Mouse (Mus musculus) stomach, embryonic 15.5 days (tissue): ENCODE measurements around the gene Sdr9c7. TPM values are rescaled to one million over a fixed set of nuclear protein-coding genes. Genes with fewer than 3 reads are reported as not detected.

Experiments used
- ATAC-seq: fragments of 200-750 bp; cut with Nextera tagmentation; 2 replicates; pipeline ENCODE4 v1.8.0; 2017; ENCODE audit warnings: low read depth, moderate number of reproducible peaks, moderate TSS enrichment; ENCODE audit not compliant: insufficient read depth, low FRiP score
- H3K27ac ChIP-seq: fragments of 300-500 bp; sonication (generic); 2 replicates; pipeline ENCODE4 v1.5.1; 2015; ENCODE audit warnings: mild to moderate bottlenecking, inconsistent platforms
- H3K27me3 ChIP-seq: fragments of 300-500 bp; sonication (generic); replicated peaks from 2 replicates; pipeline ENCODE4 v1.6.1; 2015; ENCODE audit warnings: inconsistent platforms
- H3K36me3 ChIP-seq: fragments of 300-500 bp; sonication (generic); 2 replicates; pipeline ENCODE4 v1.6.1; 2015; ENCODE audit warnings: inconsistent platforms
- H3K4me1 ChIP-seq: fragments of 300-500 bp; sonication (generic); 2 replicates; pipeline ENCODE4 v1.6.1; 2015; ENCODE audit warnings: inconsistent platforms
- H3K4me2 ChIP-seq: fragments of 300-500 bp; sonication (generic); 2 replicates; pipeline ENCODE4 v1.6.1; 2015; ENCODE audit warnings: mild to moderate bottlenecking, inconsistent platforms
- H3K4me3 ChIP-seq: fragments of 300-500 bp; sonication (generic); replicated peaks from 2 replicates; pipeline ENCODE4 v1.5.1; 2015; ENCODE audit warnings: inconsistent platforms
- H3K9ac ChIP-seq: fragments of 300-500 bp; sonication (generic); 2 replicates; pipeline ENCODE4 v1.6.1; 2015; ENCODE audit warnings: inconsistent platforms
- H3K9me3 ChIP-seq: fragments of 300-500 bp; sonication (generic); 2 replicates; pipeline ENCODE4 v1.6.1; 2016; ENCODE audit warnings: inconsistent platforms
- WGBS: fragments of 180-500 bp; shearing (Covaris S2); methylation state at CpG from one replicate; pipeline ENCODE4 v1.1.7; 2015; 5-methylcytosine and 5-hydroxymethylcytosine counted together
- polyA plus RNA-seq: library from polyadenylated mRNA; unstranded; fragments of >200 nt; fragmentation: Nextera tagmentation; extraction: Ambion mirVana; gene quantifications from 2 replicates; pipeline ENCODE4 v1.2.1, GENCODE M21; 2015

The Sdr9c7 gene
- polyA plus RNA-seq, result 0.85 and 1.2 TPM in 2 replicates

GRCm38 (mm10) chr10:127898218-127898617 lies at the start of gene Sdr9c7:
TSS of gene Sdr9c7 (plus strand) at chr10:127898518.
- Histone ChIP-seq H3K36me3 (no peaks in the 10 kb centered on the region), H3K4me1 (peaks cover 3% of the 10 kb centered on the region; the same call in 1 of the 2 replicates), H3K4me3 (no peak within 1 kb of the TSS), H3K9ac (no peak within 1 kb of the TSS), H3K9me3 (no peaks in the 10 kb centered on the region), H3K27ac (no peak within 1 kb of the TSS), H3K4me2 (no peak within 1 kb of the TSS), H3K27me3 (no peaks in the 10 kb centered on the region)
- WGBS, result 79% methylated on average over 2 of the region's 2 CpGs
- ATAC-seq, result no peak

- WGBS, result 33% methylated on average over 1 of the region's 1 CpGs
- Histone ChIP-seq H3K9me3 (no peaks in the 10 kb centered on the region), H3K4me3 (no peak within 1 kb of the TSS), H3K27me3 (no peaks in the 10 kb centered on the region), H3K4me1 (no peaks in the 10 kb centered on the region), H3K36me3 (no peaks in the 10 kb centered on the region), H3K4me2 (no peak within 1 kb of the TSS), H3K9ac (no peak within 1 kb of the TSS), H3K27ac (no peak within 1 kb of the TSS)
- no peak for ATAC-seq
Observed at GRCm38 (mm10) chr10:127849628-127850027, 48.7 kb upstream of the Sdr9c7 start, which contains the start of gene Rdh19. TSS of gene Rdh19 (plus strand) at chr10:127849928.

GRCm38 (mm10) chr10:127856376-127856775 lies 41.9 kb upstream of the Sdr9c7 start:
- ATAC-seq, result no peak
- Histone ChIP-seq H3K9ac (no peak overlapping the region), H3K4me1 (no peaks in the 10 kb centered on the region), H3K27ac (no peak overlapping the region), H3K36me3 (no peaks in the 10 kb centered on the region), H3K4me3 (no peak overlapping the region), H3K27me3 (no peaks in the 10 kb centered on the region), H3K4me2 (no peak overlapping the region), H3K9me3 (no peaks in the 10 kb centered on the region)

GRCm38 (mm10) chr10:127864931-127865330 lies 33.4 kb upstream of the Sdr9c7 start:
- H3K4me1 ChIP-seq, result no peaks in the 10 kb centered on the region
- H3K27ac ChIP-seq, result no peak overlapping the region
- H3K9me3 ChIP-seq, result no peaks in the 10 kb centered on the region
- H3K27me3 ChIP-seq, result no peaks in the 10 kb centered on the region
- ATAC-seq, result no peak
- H3K9ac ChIP-seq, result no peak overlapping the region
- no peak overlapping the region for H3K4me3 ChIP-seq
- H3K4me2 ChIP-seq, result no peak overlapping the region
- no peaks in the 10 kb centered on the region for H3K36me3 ChIP-seq

GRCm38 (mm10) chr10:127866232-127866631 lies 32.1 kb upstream of the Sdr9c7 start, which contains the start of gene Rdh16f2:
TSS of gene Rdh16f2 (plus strand) at chr10:127866474.
- Histone ChIP-seq H3K9ac (no peak within 1 kb of the TSS), H3K27ac (no peak within 1 kb of the TSS), H3K4me3 (no peak within 1 kb of the TSS), H3K36me3 (no peaks in the 10 kb centered on the region), H3K9me3 (no peaks in the 10 kb centered on the region), H3K4me2 (no peak within 1 kb of the TSS), H3K4me1 (no peaks in the 10 kb centered on the region), H3K27me3 (no peaks in the 10 kb centered on the region)
- WGBS, result 81% methylated on average over 3 of the region's 3 CpGs
- no peak for ATAC-seq

- Histone ChIP-seq H3K4me1 (no peaks in the 10 kb centered on the region), H3K27me3 (no peaks in the 10 kb centered on the region), H3K4me2 (no peak overlapping the region), H3K9ac (no peak overlapping the region), H3K9me3 (no peaks in the 10 kb centered on the region), H3K27ac (no peak overlapping the region), H3K4me3 (no peak overlapping the region), H3K36me3 (no peaks in the 10 kb centered on the region)
- no peak for ATAC-seq
- WGBS, result 65% methylated on average over 4 of the region's 4 CpGs
Observed at GRCm38 (mm10) chr10:127872484-127872883, 25.8 kb upstream of the Sdr9c7 start.

GRCm38 (mm10) chr10:127877681-127878080 lies 20.6 kb upstream of the Sdr9c7 start:
- Histone ChIP-seq H3K27me3 (no peaks in the 10 kb centered on the region), H3K4me2 (0 out of 2 replicates have a peak overlapping the region, but pooled peaks have one; percentile 13), H3K9me3 (no peaks in the 10 kb centered on the region), H3K36me3 (no peaks in the 10 kb centered on the region), H3K4me3 (no peak overlapping the region), H3K4me1 (peaks cover 10% of the 10 kb centered on the region; the same call in 1 of the 2 replicates), H3K27ac (peak overlapping the region; percentile 71), H3K9ac (no peak overlapping the region)
- 15% methylated on average over 2 of the region's 2 CpGs for WGBS
- peak; percentile 84 for ATAC-seq

- Histone ChIP-seq H3K4me2 (0 out of 2 replicates have a peak overlapping the region, but pooled peaks have one; percentile 13), H3K4me3 (no peak overlapping the region), H3K27ac (peak overlapping the region; percentile 71)
Observed at GRCm38 (mm10) chr10:127878262-127879057, 19.9 kb upstream of the Sdr9c7 start.

GRCm38 (mm10) chr10:127879155-127879688 lies 19.1 kb upstream of the Sdr9c7 start:
- Histone ChIP-seq H3K27me3 (no peaks in the 10 kb centered on the region), H3K36me3 (no peaks in the 10 kb centered on the region), H3K27ac (peak overlapping the region; percentile 71), H3K4me3 (no peak overlapping the region), H3K4me1 (peaks cover 10% of the 10 kb centered on the region; the same call in 1 of the 2 replicates), H3K9ac (no peak overlapping the region), H3K9me3 (no peaks in the 10 kb centered on the region), H3K4me2 (no peak overlapping the region)
- ATAC-seq, result peak; percentile 51
- WGBS, result 57% methylated on average over 3 of the region's 3 CpGs

More at GRCm38 (mm10) chr10:127878262-127879057, 19.9 kb upstream of the Sdr9c7 start:
- Histone ChIP-seq H3K4me1 (peaks cover 10% of the 10 kb centered on the region; the same call in 1 of the 2 replicates), H3K9me3 (no peaks in the 10 kb centered on the region), H3K27me3 (no peaks in the 10 kb centered on the region), H3K36me3 (no peaks in the 10 kb centered on the region), H3K9ac (no peak overlapping the region)
- ATAC-seq, result peak; percentile 81
- 48% methylated on average over 3 of the region's 3 CpGs for WGBS

GRCm38 (mm10) chr10:127881041-127881440 lies 17.3 kb upstream of the Sdr9c7 start:
- H3K27ac ChIP-seq, result no peak overlapping the region
- H3K36me3 ChIP-seq, result no peaks in the 10 kb centered on the region
- no peak overlapping the region for H3K4me3 ChIP-seq
- no peak overlapping the region for H3K4me2 ChIP-seq
- no peak for ATAC-seq
- no peaks in the 10 kb centered on the region for H3K27me3 ChIP-seq
- no peak overlapping the region for H3K9ac ChIP-seq
- 91% methylated on average over 4 of the region's 4 CpGs for WGBS
- H3K4me1 ChIP-seq, result peaks cover 10% of the 10 kb centered on the region; the same call in 1 of the 2 replicates
- H3K9me3 ChIP-seq, result no peaks in the 10 kb centered on the region

- whole genome bisulfite sequencing, result 71% methylated on average over 1 of the region's 1 CpGs
- Histone ChIP-seq H3K27me3 (no peaks in the 10 kb centered on the region), H3K27ac (no peak overlapping the region), H3K4me1 (no peaks in the 10 kb centered on the region), H3K4me2 (no peak overlapping the region), H3K9me3 (no peaks in the 10 kb centered on the region), H3K4me3 (no peak overlapping the region), H3K9ac (no peak overlapping the region), H3K36me3 (no peaks in the 10 kb centered on the region)
- ATAC-seq, result no peak
Observed at GRCm38 (mm10) chr10:127886551-127886950, 11.8 kb upstream of the Sdr9c7 start.

GRCm38 (mm10) chr10:127886971-127887370 lies 11.3 kb upstream of the Sdr9c7 start:
- Histone ChIP-seq H3K4me2 (no peak overlapping the region), H3K4me3 (no peak overlapping the region), H3K9me3 (no peaks in the 10 kb centered on the region), H3K4me1 (no peaks in the 10 kb centered on the region), H3K27me3 (no peaks in the 10 kb centered on the region), H3K9ac (no peak overlapping the region), H3K27ac (no peak overlapping the region), H3K36me3 (no peaks in the 10 kb centered on the region)
- ATAC-seq, result no peak
- WGBS, result 79% methylated on average over 4 of the region's 4 CpGs
